Mouse (Mus musculus) cerebellum, adult (tissue): ENCODE measurements around the gene Aspscr1.

Experiments used
- ATAC-seq: cut with Nextera tagmentation; 2 replicates; pipeline ENCODE4 v1.9.2; 2017; ENCODE audit warnings: mild to moderate bottlenecking, moderate library complexity, mixed read lengths; ENCODE audit not compliant: insufficient number of reproducible peaks, low FRiP score, low TSS enrichment

Aspscr1 gene

GRCm38 (mm10) chr11:120679909-120680308 is 7.1 kb downstream of the Aspscr1 start:
- ATAC-seq = no peak

DNA sequence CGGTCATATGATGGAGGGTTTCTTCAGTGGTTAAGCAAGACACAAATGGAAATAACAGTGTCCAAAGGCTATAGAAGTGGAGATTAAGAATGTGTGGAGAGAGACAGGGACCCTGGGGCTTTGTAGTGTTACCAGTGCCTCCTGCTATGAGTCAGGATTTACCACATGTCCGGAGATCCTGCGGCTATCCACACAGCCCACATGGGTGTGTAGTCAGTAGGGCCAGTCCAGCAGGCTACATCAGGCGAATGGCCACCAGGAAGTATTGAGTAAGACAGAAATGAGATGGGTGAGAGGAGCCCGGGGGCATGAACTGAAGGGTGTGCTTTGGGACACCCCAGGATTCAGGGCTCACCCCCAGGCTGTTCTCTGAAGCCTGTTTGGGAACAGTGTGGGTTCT is 9.9 kb downstream of the Aspscr1 start:
- ATAC-seq = no peak

DNA sequence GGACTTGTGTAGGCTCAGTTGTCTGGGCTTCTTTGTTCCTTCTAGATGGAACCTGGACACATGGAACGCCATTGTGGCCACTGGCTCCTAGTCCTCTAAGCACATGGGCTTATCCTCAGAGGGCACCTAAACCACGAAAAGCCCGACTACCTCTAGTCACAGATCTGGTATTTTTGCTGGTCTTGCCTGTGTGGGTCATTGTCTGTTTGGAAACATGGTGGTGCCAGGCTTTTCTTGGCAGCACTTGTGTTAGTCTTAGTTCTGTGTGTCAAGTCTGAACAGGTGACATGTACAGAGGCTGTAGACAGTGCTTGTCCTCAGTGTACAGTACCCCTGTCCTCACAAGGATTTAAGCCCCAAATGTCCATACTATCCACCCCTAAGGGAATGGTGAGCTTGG is 10.8 kb downstream of the Aspscr1 start:
- no peak for ATAC-seq

DNA sequence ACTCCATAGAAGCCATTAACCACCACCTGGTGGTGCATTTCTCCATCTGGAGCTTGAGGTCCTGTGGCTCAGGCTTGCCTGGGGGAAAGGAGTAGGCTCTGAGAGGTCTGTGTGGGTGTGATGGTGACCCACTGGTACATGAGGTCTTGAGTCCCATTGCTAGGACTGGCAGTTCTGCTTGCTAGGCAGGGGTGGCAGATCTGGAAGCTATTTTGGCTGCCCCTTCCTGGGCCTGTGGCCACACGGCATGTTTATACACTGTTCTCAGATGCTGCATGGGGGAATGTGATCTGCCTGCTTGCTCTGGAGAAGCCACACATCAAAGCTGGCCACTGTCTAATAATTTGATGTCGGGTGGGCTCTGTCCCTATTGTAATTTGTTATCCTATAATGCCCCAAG is 11.3 kb downstream of the Aspscr1 start:
- no peak for ATAC-seq

DNA sequence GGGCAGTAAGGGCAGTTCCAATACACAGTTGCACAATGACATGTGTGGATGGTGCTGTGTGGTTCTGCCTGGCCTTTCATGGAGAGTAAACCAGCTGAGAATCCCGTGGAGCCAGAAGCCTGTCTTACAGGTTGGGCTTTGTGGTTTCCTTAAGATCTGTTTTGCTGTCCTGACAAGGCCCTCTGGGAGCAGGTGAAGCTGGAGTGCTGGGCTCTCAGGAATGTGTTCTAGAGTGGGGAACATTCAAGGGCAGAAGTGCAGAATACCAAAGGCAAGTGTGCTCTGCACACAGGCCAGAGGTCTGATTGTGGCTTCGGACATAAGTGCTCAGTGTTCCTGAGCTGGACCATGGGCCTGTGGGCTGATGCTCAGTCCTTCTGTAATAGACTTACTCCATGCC is 11.9 kb downstream of the Aspscr1 start:
- ATAC-seq = no peak

DNA sequence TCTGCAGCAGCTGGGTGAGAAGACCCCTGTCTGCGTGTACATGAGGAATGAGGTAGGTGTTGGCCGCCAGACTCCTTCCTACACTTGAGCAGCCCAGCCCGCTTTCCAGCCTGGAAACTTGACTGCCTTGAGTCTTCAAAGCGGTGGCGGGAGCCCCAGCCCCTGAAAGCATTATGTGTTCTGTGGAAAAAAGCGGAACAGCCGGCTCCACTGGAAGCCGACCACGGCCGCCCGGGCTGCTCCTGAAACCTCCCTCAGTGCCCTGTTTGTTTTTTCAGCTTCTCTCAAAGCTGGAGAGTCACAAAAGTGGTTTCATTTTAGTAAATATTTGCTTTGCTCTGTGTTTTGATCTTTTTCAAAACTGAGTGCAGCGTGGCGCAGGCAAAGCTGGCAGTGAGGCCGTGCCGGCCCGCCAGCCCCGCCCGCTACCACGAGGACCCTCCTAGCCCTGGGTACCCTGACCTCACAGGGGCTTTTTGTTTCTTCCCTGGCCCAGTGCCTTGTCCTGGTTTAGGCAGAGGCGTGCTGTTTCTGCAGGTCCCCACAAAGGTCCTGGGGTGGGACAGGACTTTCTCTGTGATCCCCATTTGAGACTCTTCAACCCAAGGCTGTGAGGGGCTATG is 14.0 kb downstream of the Aspscr1 start:
- no peak for ATAC-seq

GRCm38 (mm10) chr11:120689365-120689764 is 16.6 kb downstream of the Aspscr1 start:
- ATAC-seq = no peak

GRCm38 (mm10) chr11:120692471-120693011 is 19.8 kb downstream of the Aspscr1 start:
- no peak for ATAC-seq

GRCm38 (mm10) chr11:120693461-120693860 is 20.7 kb downstream of the Aspscr1 start:
- ATAC-seq = no peak

DNA sequence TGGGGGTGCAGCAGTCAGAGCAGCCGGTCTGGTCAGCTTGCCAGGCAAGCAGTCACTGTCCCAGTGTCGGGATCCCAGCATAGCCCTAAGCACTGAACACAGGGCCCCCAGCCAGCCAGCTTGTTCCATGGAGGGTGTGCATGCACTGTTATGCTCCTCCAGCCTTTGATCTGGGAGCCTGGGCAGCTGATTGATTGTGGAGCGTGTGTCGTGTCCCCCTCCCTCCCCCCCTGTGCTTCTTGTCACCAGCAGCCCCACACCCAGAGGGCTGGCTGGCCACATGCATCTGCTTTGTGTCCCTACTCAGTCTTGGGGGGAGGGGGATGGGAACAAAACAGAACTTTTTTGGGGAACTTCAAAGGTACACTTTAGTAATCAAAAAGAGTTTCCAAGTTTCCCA is 22.4 kb downstream of the Aspscr1 start:
- ATAC-seq = no peak

DNA sequence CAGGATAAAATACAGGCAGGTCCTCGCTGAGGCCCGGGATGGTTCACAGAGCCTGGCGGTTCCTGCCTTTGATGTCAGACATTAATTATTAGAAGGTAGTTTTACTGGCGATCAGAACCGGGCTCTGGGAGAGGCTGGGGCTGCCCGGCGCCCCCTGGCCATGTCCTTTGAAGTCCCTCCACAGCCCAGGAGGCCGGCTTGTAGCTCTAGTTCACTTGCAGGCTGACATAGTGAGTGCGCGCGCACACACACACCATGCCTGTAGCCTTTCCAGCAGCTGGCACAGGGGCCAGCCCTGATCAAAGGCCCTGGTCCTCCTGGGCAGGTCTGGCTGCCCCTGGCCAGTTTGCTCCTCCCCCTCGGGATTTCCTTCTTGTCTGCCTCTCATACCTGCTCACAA is 22.9 kb downstream of the Aspscr1 start:
- ATAC-seq = no peak

DNA sequence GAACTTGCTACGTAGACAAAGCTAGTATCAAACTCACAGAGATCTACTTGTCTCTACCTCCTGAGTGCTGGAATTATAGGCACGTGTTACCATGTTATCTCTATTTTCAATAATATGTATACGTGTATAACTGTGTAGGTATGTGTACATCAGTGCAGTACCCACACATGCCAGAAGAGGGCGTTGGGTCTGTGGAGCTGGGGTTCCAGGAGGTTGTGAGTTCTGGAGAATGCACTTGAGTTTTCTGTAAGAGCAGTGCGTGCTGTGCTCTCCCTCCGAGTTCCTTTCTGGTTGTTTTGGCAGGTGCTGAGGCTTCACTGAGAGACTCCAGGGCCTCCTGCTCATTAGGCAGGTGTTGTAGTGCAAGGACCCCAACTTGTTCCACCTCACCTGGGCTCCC is 23.8 kb downstream of the Aspscr1 start:
- no peak for ATAC-seq

DNA sequence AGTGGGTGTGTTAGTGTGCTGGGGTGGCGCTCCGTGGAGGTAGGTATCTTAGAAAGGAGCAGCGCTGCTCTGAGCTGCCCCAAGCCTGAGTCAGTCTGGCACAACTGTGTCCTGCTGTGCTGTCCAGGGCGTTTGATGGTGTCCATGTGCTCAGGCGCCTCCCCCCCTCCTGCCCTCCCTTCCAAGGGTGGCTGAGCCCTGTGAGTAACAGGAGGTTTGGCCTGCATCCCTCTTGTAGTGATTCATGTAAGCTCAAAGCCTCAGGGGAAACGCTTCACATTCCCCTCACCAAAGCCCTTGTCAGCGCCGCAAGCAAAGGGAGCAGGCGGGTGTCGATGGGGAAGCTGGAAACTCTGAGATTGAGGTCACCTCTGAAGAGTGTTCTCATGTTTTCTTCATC is 25.0 kb downstream of the Aspscr1 start:
- ATAC-seq = no peak

GRCm38 (mm10) chr11:120703696-120704454 is 31.1 kb downstream of the Aspscr1 start:
- no peak for ATAC-seq

DNA sequence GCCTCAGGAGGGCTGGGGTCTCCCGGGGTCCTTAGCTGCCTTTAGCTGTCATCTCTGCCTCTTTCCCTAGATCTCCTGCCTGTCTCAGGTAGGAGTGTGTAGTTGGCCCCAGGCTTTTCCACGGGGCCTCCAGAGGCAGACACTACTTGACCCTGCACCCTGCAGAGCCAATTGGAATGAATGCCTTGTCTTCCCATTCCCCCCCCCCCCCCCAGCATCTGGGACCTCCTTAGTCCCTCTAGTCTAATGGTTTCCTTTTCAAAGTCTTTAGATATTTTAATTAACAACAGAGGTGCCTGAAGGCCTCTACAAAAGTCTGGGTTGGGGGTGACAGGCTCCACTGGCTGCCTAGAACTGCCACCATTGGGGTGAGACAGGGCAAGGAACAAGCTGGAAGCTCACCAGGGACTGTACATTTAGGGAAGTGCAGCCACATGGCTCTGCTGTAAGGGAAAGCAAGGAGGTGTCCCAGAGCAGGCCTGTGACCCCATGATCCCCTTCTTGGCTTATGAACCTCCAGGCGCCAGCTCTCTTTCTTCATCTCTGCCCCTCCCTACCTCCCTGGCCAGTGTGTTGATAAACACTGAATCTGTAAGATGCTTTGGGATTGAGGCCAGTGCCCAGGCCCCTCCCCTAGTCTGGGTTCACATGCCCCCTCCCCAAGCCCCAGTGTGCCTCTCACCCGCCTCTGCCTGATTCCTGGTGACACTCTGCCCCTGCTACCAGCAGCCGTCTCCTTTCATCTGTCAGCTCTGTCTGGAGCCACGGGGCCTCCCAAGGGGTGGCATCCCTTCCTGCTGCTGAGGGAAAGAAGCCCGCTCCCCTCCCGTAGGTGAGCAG is 31.9 kb downstream of the Aspscr1 start:
- no peak for ATAC-seq

- ATAC-seq = no peak
These were observed 33.3 kb downstream of the Aspscr1 start for GRCm38 (mm10) chr11:120706120-120706519.

GRCm38 (mm10) chr11:120707225-120707624 is 34.5 kb downstream of the Aspscr1 start:
- ATAC-seq = no peak

DNA sequence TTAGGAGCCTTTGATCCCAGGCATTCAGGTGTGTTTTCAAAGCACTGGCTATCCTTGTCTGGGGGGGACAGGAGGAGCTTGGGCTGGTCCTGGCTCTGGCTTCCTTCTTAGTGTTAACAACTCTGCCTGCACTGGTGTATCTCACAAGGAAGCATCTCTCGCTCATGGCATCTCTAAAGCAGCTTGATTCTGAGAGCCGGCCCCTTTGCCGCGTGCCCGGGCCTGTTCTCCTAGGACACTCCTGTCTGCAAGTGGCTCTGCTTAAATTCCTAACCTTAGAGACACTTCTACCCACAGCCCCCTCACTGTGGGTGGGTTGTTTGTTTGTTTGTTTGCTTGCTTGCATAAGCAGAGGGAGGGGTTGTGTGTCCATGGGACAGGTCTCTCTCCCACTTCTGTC is 35.2 kb downstream of the Aspscr1 start:
- no peak for ATAC-seq

- ATAC-seq = no peak
These were observed 36.8 kb downstream of the Aspscr1 start for GRCm38 (mm10) chr11:120709551-120709950.

GRCm38 (mm10) chr11:120710672-120711071 is 37.9 kb downstream of the Aspscr1 start:
- no peak for ATAC-seq

- ATAC-seq = no peak
These were observed 39.3 kb downstream of the Aspscr1 start for GRCm38 (mm10) chr11:120711980-120712604.
